Mouse (Mus musculus) erythroblast, embryonic 14.5 days (primary cell): ENCODE data around the gene Muc5b.

Experiments used
- GATA1 ChIP-seq: IDR thresholded peaks from 2 replicates; pipeline ENCODE4 v1.6.1; 2012; ENCODE audit warnings: low read length, inconsistent platforms, mixed read lengths
- TAL1 ChIP-seq: IDR thresholded peaks from 3 replicates; pipeline ENCODE4 v1.6.1; 2012; ENCODE audit warnings: low read length, inconsistent platforms, mixed read lengths

DNA sequence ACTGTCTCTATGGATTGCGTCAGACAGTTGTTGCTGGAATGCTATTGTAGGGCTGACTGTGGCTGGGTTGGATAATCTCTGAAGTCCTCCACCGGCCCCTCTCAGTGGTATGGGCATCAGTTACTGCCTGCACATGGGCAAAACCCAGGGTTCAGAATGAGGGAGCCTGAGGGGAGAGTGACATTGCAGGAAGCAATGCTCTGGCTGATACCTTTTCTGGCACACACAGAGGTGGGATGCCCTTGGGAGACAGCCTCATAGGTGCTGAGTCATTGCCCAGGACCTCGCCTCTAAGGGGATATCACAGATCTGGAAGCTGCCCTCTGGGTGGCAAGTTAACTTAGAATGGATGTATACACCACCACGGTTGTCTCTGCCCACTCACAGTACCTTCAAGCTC is 25.5 kb upstream of the Muc5b start:
- TF ChIP-seq GATA1 (no peak), TAL1 (no peak)
